Mouse (Mus musculus) inflammation-experienced regulatory T-cells, adult 6 months (primary cell): ENCODE data around the gene Srp14. TPM values are rescaled to one million over a fixed set of nuclear protein-coding genes. Genes with fewer than 3 reads are reported as not detected.

Source experiments
- ATAC-seq: one replicate; pipeline ENCODE4 v1.8.0; 2017
- polyA plus RNA-seq, 3 experiments: library from polyadenylated mRNA; unstranded; fragments of 100-300 nt; shearing (Covaris generic); gene quantifications; one replicate each; pipeline ENCODE4 v1.2.1; 2017

The Srp14 gene
- 100 to 1,000 TPM; 288 to 331 (median 298) TPM for polyA plus RNA-seq

- peak; percentile 96 for ATAC-seq
These were observed at the start of gene Srp14 for GRCm38 (mm10) chr2:118479550-118479909. TSS of gene Srp14 (minus strand) at chr2:118479711.

DNA sequence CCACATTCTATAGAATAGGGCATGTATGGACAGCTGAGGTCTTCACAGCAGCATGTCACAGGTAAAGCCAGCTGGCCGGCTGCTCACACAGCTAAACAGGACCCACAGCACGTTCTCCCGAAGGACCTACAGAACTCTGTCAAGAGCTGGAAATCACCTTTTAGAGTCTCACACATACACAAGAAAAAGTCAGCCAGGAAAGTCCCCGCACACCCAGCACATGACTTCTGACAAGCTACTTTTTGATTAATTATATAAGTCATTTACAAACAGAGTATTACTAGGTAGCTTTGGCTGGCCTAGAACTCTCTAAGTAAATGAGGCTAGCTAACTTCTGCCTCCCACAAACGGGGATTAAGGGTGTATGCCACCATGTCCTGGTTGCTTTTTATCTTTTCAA, 47.0 kb upstream of the Srp14 start:
- ATAC-seq = no peak

DNA sequence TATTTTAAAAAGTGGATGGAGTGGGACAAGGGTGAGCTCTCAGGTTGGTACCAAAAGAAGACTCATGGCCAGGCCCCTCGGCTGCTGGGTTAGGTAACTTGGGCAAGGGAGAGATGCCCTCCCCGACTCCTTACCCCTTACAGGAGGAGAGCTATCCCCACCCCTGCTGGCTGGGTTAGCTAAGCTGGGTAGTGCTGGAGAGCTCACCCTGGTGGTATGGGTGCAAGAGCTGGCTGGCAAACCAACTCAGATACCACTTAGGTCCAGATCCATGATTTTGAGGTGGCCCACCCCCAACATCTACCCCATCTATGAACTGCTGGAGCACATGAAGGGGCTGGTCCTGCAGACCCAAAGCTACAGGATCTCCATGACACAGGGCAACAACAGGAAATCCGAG, 45.3 kb upstream of the Srp14 start:
- ATAC-seq = no peak

- ATAC-seq = no peak
These were observed 43.7 kb upstream of the Srp14 start for GRCm38 (mm10) chr2:118523163-118523730.

DNA sequence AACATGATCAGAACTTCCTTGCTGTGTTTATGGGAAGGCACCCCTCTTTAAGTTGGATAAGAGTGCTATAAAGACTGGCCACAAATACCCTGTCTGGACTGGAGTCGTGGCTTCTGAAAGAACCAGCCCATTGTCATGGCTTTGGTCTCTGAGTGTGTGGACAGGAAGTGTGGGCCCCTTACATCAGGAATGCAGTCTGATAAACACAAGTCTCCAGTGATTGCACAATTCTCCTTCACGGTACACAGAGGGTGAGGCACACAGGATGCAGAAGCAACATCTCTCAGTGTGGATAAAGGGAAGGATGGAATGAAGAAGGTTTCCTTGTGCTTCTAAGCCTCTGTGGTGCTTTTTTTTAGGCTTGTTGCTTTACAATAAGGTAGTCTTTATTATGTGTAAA, 42.8 kb upstream of the Srp14 start:
- no peak for ATAC-seq

- no peak for ATAC-seq
These were observed 40.8 kb upstream of the Srp14 start for GRCm38 (mm10) chr2:118520042-118520933.

DNA sequence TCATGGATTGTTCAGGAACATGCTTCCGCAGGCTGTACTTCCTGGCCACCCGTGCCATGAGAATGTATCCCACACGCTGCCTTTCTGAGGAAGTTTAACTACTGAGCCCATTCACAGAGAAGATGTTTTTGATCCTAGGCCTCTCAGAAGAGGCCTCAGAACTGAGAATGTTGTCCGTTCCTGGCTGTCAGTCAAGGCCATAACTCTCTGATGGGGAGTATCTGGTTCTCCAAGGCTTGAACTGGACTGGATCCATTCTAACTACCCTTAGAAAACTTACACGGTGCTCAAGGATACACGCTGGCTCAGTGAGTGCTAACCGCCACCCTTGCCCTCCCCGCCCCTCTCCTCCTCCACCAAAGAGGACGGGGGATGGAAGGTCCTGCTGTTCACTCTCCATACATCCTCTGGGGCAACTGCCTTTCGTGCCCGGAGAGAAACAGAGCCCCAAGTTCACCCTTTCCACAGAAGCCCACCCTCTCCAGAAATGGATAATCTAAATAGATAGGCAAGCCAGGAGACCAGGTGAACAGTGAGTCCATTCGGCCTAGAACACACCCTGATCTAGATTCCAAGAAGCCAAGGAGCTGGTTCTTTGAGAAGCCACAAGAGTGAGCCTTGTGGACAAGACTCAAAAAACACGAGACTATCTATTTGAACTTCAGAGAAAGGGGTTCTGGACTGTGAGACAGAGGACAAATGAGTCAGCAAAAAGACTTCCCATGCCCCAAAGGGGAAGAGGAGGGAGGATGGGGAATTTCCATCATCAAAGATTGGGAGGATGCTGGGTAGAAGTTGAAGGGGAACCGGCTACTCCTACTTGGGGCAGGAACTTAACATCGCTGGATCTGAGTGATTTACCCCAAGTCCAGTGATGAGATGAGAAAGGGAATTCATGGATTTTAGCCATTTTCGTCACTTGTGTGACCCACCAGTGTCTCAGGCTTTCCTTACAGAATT, 33.2 kb upstream of the Srp14 start:
- no peak for ATAC-seq

DNA sequence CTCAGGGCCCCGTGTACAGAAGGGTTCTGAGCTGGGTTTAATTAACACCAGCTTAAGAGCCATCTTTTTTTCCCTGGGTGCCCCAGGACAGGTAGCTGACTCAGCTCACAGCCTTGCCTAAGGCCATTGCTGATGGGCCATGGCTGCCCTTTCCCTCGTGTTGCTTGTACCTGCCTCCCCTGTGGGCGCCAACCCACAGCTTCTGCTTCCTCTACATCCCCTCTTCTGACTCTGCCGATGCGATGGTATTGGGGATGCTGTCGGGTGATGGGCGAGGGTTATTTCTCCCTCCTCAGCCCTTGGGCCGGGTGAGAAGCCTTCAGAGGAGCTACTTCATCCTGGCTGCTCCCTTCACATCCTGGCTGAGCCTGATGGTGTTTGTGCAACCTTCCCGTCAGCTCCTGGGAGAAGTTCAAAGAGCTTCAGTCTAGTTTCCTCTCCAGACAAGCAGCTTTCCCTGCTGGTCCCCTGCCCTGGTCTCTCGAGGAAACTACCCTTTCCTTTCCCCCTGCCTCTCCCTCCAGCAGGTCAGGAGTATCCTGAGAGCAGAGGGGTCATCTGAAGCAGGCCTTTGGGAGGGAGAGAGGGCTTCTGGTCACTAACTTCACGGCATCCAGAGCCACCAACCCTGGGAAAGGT, 32.4 kb upstream of the Srp14 start:
- ATAC-seq = no peak

GRCm38 (mm10) chr2:118510447-118511310, 31.2 kb upstream of the Srp14 start:
- no peak for ATAC-seq

DNA sequence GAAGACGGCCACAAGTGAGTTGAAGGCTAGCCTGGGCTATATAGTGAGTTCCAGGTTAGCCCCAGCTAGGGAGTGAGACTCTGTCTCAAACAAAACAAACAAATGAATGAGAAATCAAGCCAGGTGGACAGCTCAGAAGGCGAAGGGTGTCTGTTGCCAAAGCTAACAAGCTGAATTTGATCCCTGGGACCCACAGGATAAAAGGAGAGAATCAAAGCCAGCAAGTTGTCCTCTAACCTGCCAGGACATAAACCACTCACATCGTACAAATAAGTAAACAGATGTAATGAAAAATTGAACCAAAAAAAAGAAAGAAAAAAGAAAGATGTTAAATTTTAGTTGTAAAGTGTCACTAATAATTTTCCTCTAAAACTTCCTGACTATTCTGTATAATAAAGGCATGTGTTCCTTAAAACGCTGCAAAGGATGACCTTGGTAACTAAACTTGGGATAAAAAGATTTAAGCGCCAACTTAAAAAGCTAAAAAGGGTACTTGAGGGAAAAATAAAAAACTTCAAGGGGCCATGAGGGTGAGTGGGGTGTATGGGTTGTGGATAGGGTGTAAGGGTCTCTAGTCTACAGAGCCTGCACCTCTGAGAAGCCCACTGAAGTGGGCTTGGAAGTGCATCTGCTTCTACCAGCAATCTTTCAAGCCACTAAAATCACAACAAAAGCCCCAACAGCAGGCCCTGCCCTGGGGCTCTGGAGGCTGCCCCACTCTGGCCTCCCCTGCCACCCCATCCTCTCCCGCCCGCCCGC, 30.4 kb upstream of the Srp14 start:
- no peak for ATAC-seq

DNA sequence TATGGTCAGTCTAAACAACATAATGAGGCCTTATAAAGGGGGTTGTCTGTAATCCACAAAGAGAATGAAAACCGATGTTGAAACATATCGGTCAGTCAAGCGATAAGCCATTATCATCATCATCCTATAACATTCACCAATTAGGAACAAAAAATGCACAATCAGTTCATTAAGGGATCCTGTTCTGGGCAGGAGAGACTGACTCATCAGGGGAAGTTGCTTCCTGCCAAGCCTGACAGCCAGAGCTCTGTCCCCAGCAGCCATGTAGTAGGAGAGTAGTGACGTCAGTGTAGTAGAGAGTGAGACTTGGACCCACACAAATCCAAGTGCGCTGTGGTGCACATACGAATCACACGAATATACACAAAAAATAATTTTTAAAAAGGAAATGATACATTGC, 27.6 kb upstream of the Srp14 start:
- no peak for ATAC-seq

DNA sequence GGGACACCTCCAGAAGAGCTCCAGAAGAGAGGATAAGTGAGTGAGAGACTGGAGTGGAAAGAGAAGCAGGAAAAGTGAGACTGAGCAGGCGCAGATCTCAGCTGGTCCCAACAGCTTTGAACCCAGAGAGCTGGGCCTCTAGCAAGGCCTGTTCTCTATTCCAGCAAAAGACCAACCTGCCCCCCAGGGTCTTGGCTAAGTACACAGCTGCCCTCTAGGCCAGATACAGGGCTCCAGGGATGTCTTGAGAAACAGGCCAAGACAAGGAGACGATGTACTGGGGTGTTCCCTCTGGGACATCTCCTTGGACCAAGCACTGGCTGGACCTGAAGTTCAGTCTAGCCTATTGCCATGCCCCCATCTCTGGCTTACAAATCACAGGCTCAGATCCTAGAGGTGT, 20.7 kb upstream of the Srp14 start:
- ATAC-seq = no peak

DNA sequence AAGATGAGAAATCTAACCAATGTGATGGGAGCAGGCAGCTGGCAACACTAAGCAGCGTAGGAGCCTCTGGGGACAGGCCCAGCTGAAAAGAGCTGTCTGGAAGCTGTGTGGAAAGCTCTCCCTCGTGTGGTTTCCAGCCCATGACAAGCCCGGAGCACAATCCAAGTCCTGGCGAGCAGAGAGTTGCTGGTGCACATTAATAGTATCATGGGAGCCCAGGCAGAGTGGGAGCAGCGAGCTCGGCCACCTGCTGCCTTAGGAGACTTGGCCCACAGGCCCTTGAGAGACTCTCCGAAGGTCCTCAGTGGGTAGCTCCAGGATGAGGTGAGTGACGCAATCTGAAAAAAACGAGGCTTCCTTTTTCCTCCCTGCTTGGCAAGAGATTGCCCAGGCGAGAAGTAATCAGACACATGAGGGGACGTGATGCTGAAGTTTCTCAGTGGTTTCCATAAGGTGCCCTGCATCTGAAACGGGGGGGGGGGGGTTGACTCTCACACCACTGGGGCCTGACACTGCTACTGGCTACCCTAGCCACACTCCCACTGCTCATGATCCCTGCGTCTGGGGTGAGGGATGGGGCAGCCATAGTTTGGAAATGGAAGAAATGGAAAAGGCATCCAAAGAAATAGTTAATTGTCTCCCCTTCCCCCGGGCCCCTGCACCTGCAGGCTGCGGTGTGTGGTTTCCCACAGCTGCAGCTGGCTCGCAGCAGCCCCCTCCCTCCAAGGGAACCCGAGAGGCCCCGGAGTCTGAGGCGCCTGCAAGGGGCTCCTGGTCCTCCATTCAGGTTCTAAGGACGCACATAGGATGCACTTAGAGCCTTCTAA, 19.8 kb upstream of the Srp14 start:
- no peak for ATAC-seq

- no peak for ATAC-seq
These were observed 19.0 kb upstream of the Srp14 start for GRCm38 (mm10) chr2:118498476-118498875.

DNA sequence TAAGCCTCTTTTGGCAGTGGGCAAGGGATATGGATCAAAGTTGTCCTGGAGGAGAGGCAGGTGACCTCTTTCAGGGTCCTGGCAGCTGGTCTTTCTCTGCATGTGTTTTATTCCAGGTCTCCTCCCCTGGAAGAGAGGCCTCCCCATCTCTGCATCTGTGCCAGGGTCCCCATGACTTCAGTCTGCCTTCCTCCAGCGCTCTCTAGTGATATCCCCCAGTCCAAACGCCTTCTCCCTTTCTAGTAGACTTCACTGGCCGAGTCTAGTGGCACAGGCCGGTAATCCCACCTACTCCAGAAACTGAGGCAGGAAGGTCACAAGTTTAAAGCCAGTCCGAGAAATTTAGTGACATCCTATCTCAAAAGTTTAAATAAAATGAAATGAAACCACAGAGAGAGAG, 18.4 kb upstream of the Srp14 start:
- ATAC-seq = no peak

DNA sequence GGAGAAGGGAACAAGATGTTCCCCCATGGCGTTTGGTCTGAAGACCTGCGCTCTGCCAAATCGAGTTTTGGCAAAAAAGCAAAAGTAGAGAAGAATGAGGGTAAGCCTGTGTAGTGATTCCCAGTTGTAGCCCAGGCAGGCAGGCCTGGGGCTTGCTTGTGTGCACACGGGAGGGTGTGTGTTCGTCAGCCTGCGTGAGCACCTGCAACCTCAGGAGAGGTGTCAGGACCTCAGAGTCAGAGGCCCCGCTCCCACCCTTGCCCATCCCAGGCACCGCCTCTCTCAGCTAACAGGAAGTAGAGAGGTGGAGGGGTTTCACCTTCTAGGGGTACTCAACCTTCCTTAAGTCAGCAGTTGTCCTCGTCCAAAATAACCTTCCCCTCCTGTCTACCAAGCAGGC, 15.5 kb upstream of the Srp14 start:
- no peak for ATAC-seq

DNA sequence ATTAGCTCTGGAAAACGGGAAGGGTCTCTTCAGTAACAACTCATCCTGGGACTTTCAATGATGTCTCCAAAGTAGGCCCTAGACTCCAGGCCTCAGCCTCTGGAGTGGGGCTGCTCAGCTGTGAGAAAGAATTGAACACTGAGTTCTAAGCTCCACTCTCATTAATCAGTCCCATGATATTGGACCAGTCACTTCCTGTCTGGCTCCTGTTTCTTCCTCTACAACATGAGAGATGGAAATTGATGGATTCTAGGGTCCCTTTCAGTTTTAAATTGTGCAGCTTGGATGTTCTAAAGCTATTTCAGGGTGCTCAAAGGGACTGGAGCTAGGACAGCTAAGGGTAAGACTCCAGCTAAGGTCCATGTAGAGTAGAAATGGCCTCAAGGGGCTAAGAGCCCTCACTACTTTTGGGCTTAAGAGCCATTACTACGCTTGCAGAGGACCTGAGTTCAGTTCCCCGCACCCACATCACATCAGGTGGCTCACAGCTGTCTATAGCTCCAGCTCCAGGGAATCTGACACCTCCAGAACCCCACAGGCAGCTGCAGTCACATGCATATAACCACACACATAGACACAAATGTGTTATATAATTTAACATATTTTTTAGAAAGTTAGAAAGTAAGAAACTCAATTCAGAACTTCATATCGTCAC, 12.4 kb upstream of the Srp14 start:
- ATAC-seq = peak; percentile 13

DNA sequence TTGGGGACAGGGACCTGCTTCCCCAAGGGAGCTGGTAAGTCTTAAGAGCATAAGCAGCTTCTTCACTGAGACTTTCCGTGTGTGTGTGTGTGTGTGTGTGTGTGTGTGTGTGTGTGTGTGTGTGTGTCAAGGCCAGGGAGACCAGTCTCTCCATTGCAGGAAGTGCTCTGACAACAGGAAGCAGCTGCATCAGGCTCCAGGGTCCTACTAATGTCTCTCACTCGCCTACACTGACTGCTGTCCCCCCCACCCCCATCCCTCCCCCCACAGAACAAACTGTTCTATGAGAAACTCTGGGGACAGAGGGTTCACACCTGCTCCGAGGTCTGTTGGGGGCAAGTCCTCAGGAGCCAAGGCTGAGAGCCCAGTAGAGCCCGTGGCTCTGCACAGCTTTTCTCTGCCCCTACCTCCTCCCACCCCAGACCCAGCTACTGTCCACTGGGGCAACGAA, 11.8 kb upstream of the Srp14 start:
- ATAC-seq = peak; percentile 58
